Mouse (Mus musculus): ENCODE data around the gene Zfr.

GRCm38 (mm10) chr15:12221131-12221530, 103.5 kb downstream of the Zfr start:
- TF ChIP-seq CTCF (conservative IDR thresholded peaks at IDR 0.05 in 1 of 2, IDR thresholded peaks at IDR 0.05 in 1 of 2; ENCODE audit: low read depth in 2 of 2, low read length in 2 of 2) (no peak), POLR2A (IDR thresholded peaks at IDR 0.05; ENCODE audit: low read depth, low read length) (no peak), PAX5 (IDR thresholded peaks at IDR 0.05; ENCODE audit: low read length) (no peak), TBP (conservative IDR thresholded peaks at IDR 0.05; ENCODE audit: low read depth, low read length) (no peak), IRF4 (IDR thresholded peaks at IDR 0.05; ENCODE audit: low read depth, low read length) (no peak), JUND (conservative IDR thresholded peaks at IDR 0.05; ENCODE audit: low read depth, low read length) (no peak), MAZ (IDR thresholded peaks at IDR 0.05; ENCODE audit: low read depth, low read length) (no peak), MXI1 (IDR thresholded peaks at IDR 0.05; ENCODE audit: low read depth, low read length) (no peak), ZNF384 (IDR thresholded peaks at IDR 0.05; ENCODE audit: low read depth, low read length) (no peak), NELFE (IDR thresholded peaks at IDR 0.05; ENCODE audit: low read depth, low read length) (no peak), CHD1 (IDR thresholded peaks at IDR 0.05; ENCODE audit: low read depth, low read length) (no peak)
